Mouse (Mus musculus) small intestine, adult 2 months (tissue): ENCODE results near the gene Pex10.

Experiments
- CTCF ChIP-seq: fragments of 200-500 bp; IDR thresholded peaks from 2 replicates; pipeline ENCODE4 v1.5.1; 2012; ENCODE audit warnings: low read depth, mild to moderate bottlenecking, control low read depth, inconsistent platforms, low read length, moderate library complexity, mixed read lengths; ENCODE audit not compliant: insufficient replicate concordance, insufficient read length; ENCODE audit errors: extremely low read depth
- POLR2A ChIP-seq: fragments of 200-500 bp; IDR thresholded peaks from 2 replicates; pipeline ENCODE4 v1.6.1; 2012; ENCODE audit warnings: low read depth, mild to moderate bottlenecking, control low read depth, inconsistent platforms, low read length, moderate library complexity

DNA sequence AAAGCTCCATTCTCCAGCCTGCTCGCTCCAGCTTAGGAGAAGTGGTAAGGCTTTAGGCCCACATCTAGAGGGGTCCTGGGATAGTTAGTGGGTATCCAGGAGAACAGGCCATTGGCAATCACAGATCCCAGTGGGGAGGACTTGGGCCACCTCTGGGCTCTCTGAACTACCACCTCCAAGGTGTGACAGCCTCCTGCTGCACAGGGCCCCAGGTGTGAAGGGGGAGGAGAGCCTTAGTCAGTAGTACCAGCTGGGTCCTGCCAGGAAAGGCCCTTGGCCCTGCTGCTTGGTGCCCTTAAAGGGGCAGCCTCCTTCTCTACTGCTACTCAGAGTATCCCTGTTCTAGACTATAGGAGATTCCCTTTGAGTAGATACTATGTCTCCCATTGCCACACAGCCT lies 46.7 kb upstream of the Pex10 start:
- TF ChIP-seq POLR2A, result no peak
- TF ChIP-seq CTCF, result no peak
